ENCODE assay signal across 9 mouse cellular contexts in the genomic region with DNA sequence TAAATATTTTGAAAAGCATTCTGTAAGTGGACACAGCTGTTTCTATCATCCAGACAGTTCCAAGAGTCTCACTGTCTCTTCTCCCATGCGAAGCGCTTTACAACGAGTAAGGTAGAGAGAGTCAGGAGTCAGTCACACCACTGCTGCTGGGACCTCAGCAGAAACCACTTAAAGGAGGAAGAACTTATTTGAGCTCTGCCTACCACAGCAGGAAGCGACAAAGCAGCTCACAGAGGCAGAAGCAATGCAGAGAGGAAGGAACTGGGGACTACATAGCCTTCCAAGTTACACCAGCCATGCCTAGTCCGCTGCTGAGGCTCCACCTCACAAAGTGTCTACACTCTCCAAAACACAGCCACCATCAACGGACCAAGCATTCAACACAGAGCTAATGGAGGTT. TPM values are rescaled to one million over a fixed set of nuclear protein-coding genes. Genes with fewer than 3 reads are reported as not detected.
A peak's percentile ranks its signal among the peaks of the same experiment; 100 is the strongest.
DNase-seq lines count a peak whose midpoint lies in the region; ATAC-seq lines count a peak whose summit lies in the region.
"Had no signal": no experiment of that assay in that cellular context is flagged by ENCODE, and none has a peak within 500 bp of the region (broad histone marks: within the 10 kb centered on the region; RNA-seq: fewer than 3 reads in every experiment).

No protein-coding gene starts in this region.

- no peaks in the 10 kb centered on the region for H3K36me3 ChIP-seq in hindbrain, embryonic 12.5 days
- H3K36me3 ChIP-seq in hindbrain, embryonic 10.5 days, result no peaks in the 10 kb centered on the region
- H3K36me3 ChIP-seq in heart, embryonic 12.5 days, result no peaks in the 10 kb centered on the region
- no peaks in the 10 kb centered on the region for H3K36me3 ChIP-seq in forebrain, embryonic 16.5 days (ENCODE audit: control insufficient read depth, insufficient read depth)

- no peaks in the 10 kb centered on the region for H3K27me3 ChIP-seq in hindbrain, embryonic 12.5 days
- H3K27me3 ChIP-seq in hindbrain, embryonic 10.5 days (ENCODE audit: insufficient read depth, poor library complexity, severe bottlenecking), result no peaks in the 10 kb centered on the region
- H3K27me3 ChIP-seq in heart, embryonic 12.5 days (replicated peaks), result no peaks in the 10 kb centered on the region
- no peaks in the 10 kb centered on the region for H3K27me3 ChIP-seq in forebrain, embryonic 16.5 days (replicated peaks; ENCODE audit: control insufficient read depth, insufficient read depth, low read length)
- H3K27me3 ChIP-seq: Patski had no signal

- no peak for DNase-seq in hindbrain, embryonic 10.5 days (ENCODE audit: low spot score)
- DNase-seq in lung, postnatal 25 days (ENCODE audit: low spot score), result peak; percentile 67
- peak; percentile 37 to 58 for DNase-seq in thymus, adult 18-20 months
- no peak for DNase-seq in adrenal gland, adult 2 months
- no peak for DNase-seq in cerebellum, postnatal 4 days (ENCODE audit: low spot score in 2 of 2)

- no peaks in the 10 kb centered on the region for H3K9me3 ChIP-seq in hindbrain, embryonic 12.5 days (replicated peaks)
- no peaks in the 10 kb centered on the region for H3K9me3 ChIP-seq in hindbrain, embryonic 10.5 days
- no peaks in the 10 kb centered on the region for H3K9me3 ChIP-seq in heart, embryonic 12.5 days (replicated peaks)
- no peaks in the 10 kb centered on the region for H3K9me3 ChIP-seq in forebrain, embryonic 16.5 days (ENCODE audit: control insufficient read depth, low read length)

- 64% methylated on average over 6 of the region's 6 CpGs for WGBS in hindbrain, embryonic 12.5 days
- WGBS in hindbrain, embryonic 10.5 days, result 65% methylated on average over 6 of the region's 6 CpGs
- 37% methylated on average over 6 of the region's 6 CpGs for WGBS in heart, embryonic 12.5 days
- WGBS in forebrain, embryonic 16.5 days, result 69% methylated on average over 6 of the region's 6 CpGs

- 0 out of 2 replicates have a peak overlapping the region, but pooled peaks have one; percentile 17 for H3K27ac ChIP-seq in hindbrain, embryonic 12.5 days
- H3K27ac ChIP-seq in hindbrain, embryonic 10.5 days, result no peak overlapping the region
- peak overlapping the region; percentile 33; the same call in 1 of the 2 replicates for H3K27ac ChIP-seq in heart, embryonic 12.5 days (ENCODE audit: poor library complexity, severe bottlenecking)
- no peak overlapping the region for H3K27ac ChIP-seq in forebrain, embryonic 16.5 days (ENCODE audit: low read length)

- no peak overlapping the region for H3K4me3 ChIP-seq in hindbrain, embryonic 12.5 days
- H3K4me3 ChIP-seq in hindbrain, embryonic 10.5 days, result no peak overlapping the region
- H3K4me3 ChIP-seq in heart, embryonic 12.5 days, result no peak overlapping the region
- no peak overlapping the region for H3K4me3 ChIP-seq in forebrain, embryonic 16.5 days (replicated peaks; ENCODE audit: low read length)

- H3K9ac ChIP-seq in hindbrain, embryonic 12.5 days, result no peak overlapping the region
- no peak overlapping the region for H3K9ac ChIP-seq in heart, embryonic 12.5 days
- no peak overlapping the region for H3K9ac ChIP-seq in forebrain, embryonic 16.5 days (replicated peaks; ENCODE audit: low read depth, low read length)

- H3K4me2 ChIP-seq in hindbrain, embryonic 12.5 days (replicated peaks), result no peak overlapping the region
- no peak overlapping the region for H3K4me2 ChIP-seq in heart, embryonic 12.5 days
- H3K4me2 ChIP-seq in forebrain, embryonic 16.5 days (ENCODE audit: low read length), result no peak overlapping the region

- ATAC-seq in hindbrain, embryonic 12.5 days (ENCODE audit: low FRiP score), result no peak
- ATAC-seq in heart, embryonic 12.5 days (ENCODE audit: insufficient number of reproducible peaks, low FRiP score), result no peak
- no peak for ATAC-seq in forebrain, embryonic 16.5 days

- peaks cover 10% of the 10 kb centered on the region; the same call in 1 of the 2 replicates for H3K4me1 ChIP-seq in hindbrain, embryonic 12.5 days
- H3K4me1 ChIP-seq in hindbrain, embryonic 10.5 days (replicated peaks), result peaks cover 23% of the 10 kb centered on the region
- peaks cover 30% of the 10 kb centered on the region for H3K4me1 ChIP-seq in heart, embryonic 12.5 days (replicated peaks)
- H3K4me1 ChIP-seq in forebrain, embryonic 16.5 days (replicated peaks; ENCODE audit: control insufficient read depth, insufficient read depth, low read length), result peaks cover 6% of the 10 kb centered on the region; the same call in 1 of the 2 replicates

RNA-seq across cellular contexts. Expression of a gene that starts 9.2 kb away (rescaled TPM):
- 22.8 and 23.3 TPM in 2 replicates for polyA plus RNA-seq in hindbrain, embryonic 12.5 days (2016; fragmentation: Nextera tagmentation; extraction: Ambion mirVana)
- 16.8 and 20.1 TPM in 2 replicates for polyA plus RNA-seq in hindbrain, embryonic 10.5 days (2016; fragmentation: Nextera tagmentation; extraction: Ambion mirVana)
- 17.0 and 18.0 TPM in 2 replicates for polyA plus RNA-seq in heart, embryonic 12.5 days (2016; fragmentation: Nextera tagmentation; extraction: Ambion mirVana)
- total RNA-seq in adrenal gland, adult 2 months (2021), result 10 to 100 TPM; 31.9 to 40.2 TPM
- 8.3 and 9.6 TPM in 2 replicates for polyA plus RNA-seq in adrenal gland, adult 2 months (2012; rRNA removed)
- 12.7 and 15.0 TPM in 2 replicates for polyA plus RNA-seq in forebrain, embryonic 16.5 days (2015; fragmentation: Nextera tagmentation; extraction: Ambion mirVana)

Comparison
In these comparisons a context has a peak if more than half of its experiments do, and no peak if none do; other contexts are left out.
1. H3K27ac ChIP-seq: peak in hindbrain, embryonic 12.5 days (single experiment) and heart, embryonic 12.5 days (single experiment); none in hindbrain, embryonic 10.5 days (single experiment) and forebrain, embryonic 16.5 days (single experiment).
2. DNase-seq: peak in lung, postnatal 25 days (single experiment) and thymus, adult 18-20 months (2 of 2); none in hindbrain, embryonic 10.5 days (single experiment), adrenal gland, adult 2 months (single experiment) and cerebellum, postnatal 4 days (0 of 2).